Mouse (Mus musculus): ENCODE data around the gene Agtrap.

DNA sequence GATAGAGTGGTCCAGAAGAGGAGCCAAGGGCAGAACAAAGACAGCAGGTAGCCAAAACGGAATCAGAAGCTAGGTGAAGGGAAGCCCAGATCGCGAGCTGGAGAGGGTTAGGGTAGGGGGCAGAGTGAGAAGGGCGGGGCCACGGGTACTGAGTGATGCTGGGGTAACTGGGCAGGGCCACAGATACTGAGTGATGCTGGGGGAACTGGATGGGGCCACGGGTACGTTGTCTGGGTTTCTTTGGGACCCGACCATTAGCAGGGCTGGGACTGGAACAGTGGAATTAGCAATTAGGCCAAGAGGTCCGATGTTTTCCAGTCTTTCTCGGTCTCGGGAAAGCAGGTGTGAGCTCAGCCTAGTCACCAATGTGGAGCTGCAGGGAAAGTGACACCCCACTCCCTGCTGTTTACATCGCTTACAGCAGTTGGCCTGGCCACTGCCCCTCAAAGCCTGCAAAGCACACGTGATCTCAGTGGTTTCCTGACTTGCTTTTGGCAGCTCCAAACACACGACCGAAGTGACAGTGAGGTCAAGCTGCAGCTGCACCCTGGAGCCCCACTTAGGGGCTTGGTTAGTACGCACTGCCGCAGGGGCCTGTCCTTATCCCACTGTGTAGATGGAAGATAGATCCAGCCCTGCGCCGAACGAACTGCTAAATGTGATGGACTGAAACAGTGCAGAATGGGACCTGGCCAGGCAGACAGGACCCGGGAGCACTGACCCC is 4.5 kb downstream of the Agtrap start:
- TF ChIP-seq CTCF (IDR thresholded peaks at IDR 0.05; ENCODE audit: borderline replicate concordance, extremely low read depth, insufficient read depth, insufficient read length) (no peak), POLR2A (IDR thresholded peaks at IDR 0.05; ENCODE audit: borderline replicate concordance, extremely low read depth, insufficient read depth, insufficient read length, poor library complexity, severe bottlenecking) (no peak)

Measured in brain, embryonic 14.5 days (tissue).